Mouse (Mus musculus): Measurements from ENCODE around the gene Sbk3. TPM values are rescaled to one million over a fixed set of nuclear protein-coding genes. Genes with fewer than 3 reads are reported as not detected.

Sbk3 gene
- polyA plus RNA-seq, 1 experiment from 2014 or later: 0.33 TPM

DNA sequence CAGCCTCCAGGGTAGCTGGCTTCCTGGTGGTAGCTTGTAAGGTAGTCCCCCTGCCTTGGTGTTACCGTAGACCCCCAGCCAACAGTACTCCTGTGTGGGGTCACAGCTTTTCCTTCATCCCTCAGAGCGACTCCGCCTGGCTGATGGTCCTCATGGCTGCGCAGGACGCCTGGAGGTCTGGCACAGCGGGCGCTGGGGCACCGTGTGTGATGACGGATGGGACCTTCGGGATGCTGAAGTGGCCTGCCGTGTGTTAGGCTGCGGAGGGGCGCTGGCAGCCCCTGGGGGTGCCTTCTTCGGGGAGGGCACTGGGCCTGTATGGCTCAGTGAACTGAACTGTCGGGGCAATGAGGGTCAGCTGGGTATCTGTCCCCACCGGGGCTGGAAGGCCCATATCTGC, 44.1 kb downstream of the Sbk3 start:
- Histone ChIP-seq H3K4me1 (replicated peaks) (peaks cover 47% of the 10 kb centered on the region), H3K27ac (no peak overlapping the region), H3K9ac (no peak overlapping the region), H3K4me3 (no peak overlapping the region), H3K9me3 (replicated peaks) (no peaks in the 10 kb centered on the region), H3K36me3 (no peaks in the 10 kb centered on the region), H3K4me2 (no peak overlapping the region), H3K27me3 (no peaks in the 10 kb centered on the region)
- WGBS: 69% methylated on average over 16 of the region's 16 CpGs
- no peak for ATAC-seq (replicated peaks; ENCODE audit: insufficient number of reproducible peaks, insufficient read depth, low FRiP score, low read depth)

DNA sequence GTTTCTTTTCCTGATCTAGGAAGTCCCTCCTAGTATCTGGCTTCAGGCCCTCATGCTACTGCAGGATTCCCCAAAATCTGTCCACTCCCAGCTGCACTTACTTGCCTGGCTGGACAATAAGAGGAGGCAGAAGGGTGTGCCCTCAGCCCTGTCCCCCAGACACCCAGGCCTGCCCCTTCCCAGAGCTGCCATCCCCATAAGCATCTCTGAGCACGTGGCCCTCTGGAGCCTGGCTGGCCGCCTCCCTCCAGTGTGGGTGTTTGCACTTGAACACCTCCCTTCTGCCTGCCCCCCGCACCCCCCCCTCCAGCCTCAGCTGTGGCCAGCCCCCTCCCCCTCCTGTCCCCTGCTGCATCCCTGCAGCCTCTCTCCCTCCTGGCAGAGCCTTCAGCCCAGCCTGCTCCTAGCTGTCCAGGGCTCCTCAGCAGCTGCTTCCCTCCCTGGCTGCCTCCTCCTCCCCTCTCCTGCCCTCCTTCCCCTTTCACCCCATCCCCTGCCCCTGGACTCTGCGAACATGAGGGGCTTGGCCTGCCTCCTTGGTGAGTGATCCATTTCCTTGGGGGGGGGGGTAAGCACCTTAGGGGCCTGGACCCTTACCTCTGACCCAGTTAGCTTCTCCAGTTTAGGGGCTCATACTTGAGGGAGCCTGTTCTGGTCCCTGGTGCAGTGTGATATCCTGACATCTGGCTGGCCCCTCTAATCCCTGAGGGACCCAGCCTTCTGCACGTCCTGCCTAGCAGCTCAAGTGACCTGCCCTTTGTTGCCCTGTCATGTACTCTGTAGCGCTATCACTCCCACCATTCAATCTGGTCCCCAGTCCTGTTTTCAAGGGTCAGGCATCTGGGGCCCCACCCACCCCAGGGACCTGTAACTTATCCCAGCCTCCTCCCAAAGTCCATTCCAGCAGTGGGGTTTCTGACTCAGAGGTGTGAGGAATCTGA, 45.3 kb downstream of the Sbk3 start, which contains the start of gene Ssc5d:
Ssc5d (plus strand) TSS at position 345 of the 941 bp plus-strand sequence.
- Histone ChIP-seq H3K4me2 (no peak within 1 kb of the TSS; the same call in 1 of the 2 replicates), H3K36me3 (peaks cover 3% of the 10 kb centered on the region; the same call in 1 of the 2 replicates), H3K9ac (no peak within 1 kb of the TSS), H3K27ac (peak within 1 kb of the TSS; percentile 75), H3K4me1 (replicated peaks) (peaks cover 58% of the 10 kb centered on the region), H3K4me3 (no peak within 1 kb of the TSS), H3K9me3 (replicated peaks) (no peaks in the 10 kb centered on the region), H3K27me3 (no peaks in the 10 kb centered on the region)
- 10% methylated on average over 6 of the region's 6 CpGs for WGBS
- ATAC-seq (replicated peaks; ENCODE audit: insufficient number of reproducible peaks, insufficient read depth, low FRiP score, low read depth): peak; percentile 31

DNA sequence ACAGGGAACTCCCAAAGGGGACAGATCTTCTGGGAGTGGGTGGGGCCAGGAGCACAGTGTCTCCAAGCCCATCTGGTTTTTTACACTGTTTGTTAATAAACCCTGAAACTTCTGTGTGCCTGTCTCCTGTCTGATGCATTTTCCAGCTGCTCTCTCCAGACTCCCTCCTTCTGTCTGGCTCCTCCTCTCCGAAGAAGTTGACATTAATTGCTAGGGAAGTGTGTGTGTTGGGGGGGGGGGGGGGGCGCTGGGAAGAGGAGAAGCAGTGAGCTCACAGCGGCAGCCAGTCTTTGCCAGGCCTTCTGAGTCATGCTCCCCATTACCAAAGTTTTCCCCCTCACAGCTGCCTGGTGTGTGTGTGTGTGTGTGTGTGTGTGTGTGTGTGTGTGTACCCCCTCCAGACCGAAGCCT, 46.1 kb downstream of the Sbk3 start:
- Histone ChIP-seq H3K4me1 (replicated peaks) (peaks cover 60% of the 10 kb centered on the region), H3K27ac (peak overlapping the region; percentile 75), H3K36me3 (peaks cover 11% of the 10 kb centered on the region), H3K9me3 (replicated peaks) (no peaks in the 10 kb centered on the region), H3K9ac (no peak overlapping the region), H3K4me3 (no peak overlapping the region), H3K27me3 (no peaks in the 10 kb centered on the region), H3K4me2 (no peak overlapping the region; the same call in 1 of the 2 replicates)
- peak; percentile 32 for ATAC-seq (replicated peaks; ENCODE audit: insufficient number of reproducible peaks, insufficient read depth, low FRiP score, low read depth)
- WGBS: 9% methylated on average over 4 of the region's 4 CpGs

DNA sequence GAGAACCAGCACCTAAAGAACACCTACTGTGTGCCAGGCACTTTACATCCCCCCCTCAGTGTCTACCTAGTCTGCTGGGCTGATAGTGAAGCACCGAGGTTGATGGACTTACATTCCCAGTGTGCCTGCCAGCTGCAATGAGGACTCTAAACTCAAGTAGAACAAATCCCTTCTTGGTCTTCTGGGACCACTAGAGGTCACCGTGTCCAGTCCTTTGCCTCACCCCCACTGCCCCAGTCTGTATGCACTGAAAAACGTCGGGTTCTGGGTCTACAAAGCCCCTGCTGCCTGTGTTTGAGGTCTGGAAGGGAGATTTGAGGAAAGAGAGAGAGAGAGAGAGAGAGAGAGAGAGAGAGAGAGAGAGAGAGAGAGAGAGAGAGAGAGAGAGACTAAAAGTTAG, 46.5 kb downstream of the Sbk3 start:
- H3K9me3 ChIP-seq (replicated peaks): no peaks in the 10 kb centered on the region
- under 1% methylated on average over 4 of the region's 4 CpGs for WGBS
- no peak overlapping the region for H3K9ac ChIP-seq
- H3K27me3 ChIP-seq: no peaks in the 10 kb centered on the region
- peak overlapping the region; percentile 85 for H3K4me2 ChIP-seq
- H3K4me3 ChIP-seq: peak overlapping the region; percentile 42; the same call in 1 of the 2 replicates
- H3K27ac ChIP-seq: peak overlapping the region; percentile 75
- ATAC-seq (replicated peaks; ENCODE audit: insufficient number of reproducible peaks, insufficient read depth, low FRiP score, low read depth): no peak
- H3K36me3 ChIP-seq: peaks cover 16% of the 10 kb centered on the region
- H3K4me1 ChIP-seq (replicated peaks): peaks cover 60% of the 10 kb centered on the region

DNA sequence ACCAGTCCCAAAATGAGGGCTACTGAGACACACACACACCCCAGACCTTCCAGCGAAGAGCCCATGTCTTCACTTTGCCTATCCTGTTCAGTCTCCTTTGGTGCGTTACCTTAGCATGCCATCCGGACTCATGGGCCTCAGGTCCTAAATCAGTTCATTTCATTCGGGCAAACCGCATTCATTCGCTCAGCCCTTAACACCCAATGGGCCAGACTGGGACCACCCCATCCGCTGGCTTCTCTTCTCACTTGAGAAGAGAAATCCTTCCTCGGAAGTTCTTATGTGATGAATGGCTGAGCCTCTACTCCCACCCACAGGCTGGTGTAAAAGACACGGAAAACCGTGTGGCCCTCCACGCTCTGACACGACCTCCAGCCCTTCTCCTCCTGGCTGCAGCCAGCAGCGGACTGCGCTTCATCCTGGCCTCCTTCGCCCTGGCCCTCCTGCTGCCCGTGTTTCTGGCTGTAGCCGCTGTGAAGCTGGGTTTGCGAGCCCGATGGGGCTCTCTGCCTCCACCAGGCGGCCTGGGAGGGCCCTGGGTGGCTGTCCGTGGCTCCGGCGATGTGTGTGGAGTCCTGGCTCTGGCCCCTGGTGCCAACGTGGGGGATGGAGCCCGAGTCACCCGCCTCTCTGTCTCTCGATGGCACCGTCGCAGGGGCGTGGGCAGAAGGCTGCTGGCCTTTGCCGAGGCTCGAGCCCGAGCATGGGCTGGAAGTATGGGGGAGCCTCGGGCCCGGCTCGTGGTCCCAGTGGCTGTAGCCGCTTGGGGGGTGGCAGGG, 47.2 kb downstream of the Sbk3 start:
- H3K4me3 ChIP-seq: peak overlapping the region; percentile 42
- H3K27me3 ChIP-seq: no peaks in the 10 kb centered on the region
- H3K9me3 ChIP-seq (replicated peaks): no peaks in the 10 kb centered on the region
- peak overlapping the region; percentile 85 for H3K4me2 ChIP-seq
- peaks cover 60% of the 10 kb centered on the region for H3K4me1 ChIP-seq (replicated peaks)
- H3K27ac ChIP-seq: peak overlapping the region; percentile 75
- ATAC-seq (replicated peaks; ENCODE audit: insufficient number of reproducible peaks, insufficient read depth, low FRiP score, low read depth): no peak
- peaks cover 22% of the 10 kb centered on the region for H3K36me3 ChIP-seq
- WGBS: 4% methylated on average over 37 of the region's 37 CpGs
- peak overlapping the region; percentile 8 for H3K9ac ChIP-seq

DNA sequence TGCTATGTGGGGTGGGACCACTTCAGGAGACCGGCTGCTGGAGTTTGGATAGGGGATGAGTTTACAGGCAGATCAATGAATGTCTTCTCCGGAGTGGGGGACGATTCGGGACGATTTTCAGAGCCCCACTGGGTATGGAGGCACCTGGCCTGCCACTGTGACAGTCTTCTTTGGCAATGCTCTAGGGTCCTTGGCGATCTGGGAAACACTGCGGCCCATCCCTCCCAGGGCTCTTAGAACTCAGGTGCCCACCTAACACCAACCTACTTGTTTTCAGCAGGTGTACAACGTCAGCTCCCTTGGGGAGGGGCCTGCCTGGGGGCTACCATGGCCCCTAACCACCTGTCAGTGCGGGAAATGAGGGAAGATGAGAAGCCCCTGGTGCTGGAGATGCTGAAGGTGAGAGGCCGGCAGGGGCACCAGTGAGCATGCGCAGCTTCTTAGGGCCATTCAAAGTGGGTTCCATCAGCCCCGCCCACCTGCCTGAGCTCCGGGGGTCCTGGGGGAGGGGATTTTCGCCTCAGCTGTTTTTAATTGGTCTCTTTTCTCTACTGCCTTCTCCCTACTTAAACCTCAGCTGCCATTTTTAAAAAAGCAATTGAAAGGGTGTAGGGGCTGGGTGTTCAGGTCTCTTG, 47.9 kb downstream of the Sbk3 start:
- peak overlapping the region; percentile 85 for H3K4me2 ChIP-seq
- H3K27ac ChIP-seq: peak overlapping the region; percentile 75
- no peak for ATAC-seq (replicated peaks; ENCODE audit: insufficient number of reproducible peaks, insufficient read depth, low FRiP score, low read depth)
- H3K4me1 ChIP-seq (replicated peaks): peaks cover 60% of the 10 kb centered on the region
- peak overlapping the region; percentile 42 for H3K4me3 ChIP-seq
- peak overlapping the region; percentile 52 for H3K9ac ChIP-seq
- H3K36me3 ChIP-seq: peaks cover 27% of the 10 kb centered on the region
- H3K27me3 ChIP-seq: no peaks in the 10 kb centered on the region
- no peaks in the 10 kb centered on the region for H3K9me3 ChIP-seq (replicated peaks)
- WGBS: 2% methylated on average over 14 of the region's 14 CpGs

DNA sequence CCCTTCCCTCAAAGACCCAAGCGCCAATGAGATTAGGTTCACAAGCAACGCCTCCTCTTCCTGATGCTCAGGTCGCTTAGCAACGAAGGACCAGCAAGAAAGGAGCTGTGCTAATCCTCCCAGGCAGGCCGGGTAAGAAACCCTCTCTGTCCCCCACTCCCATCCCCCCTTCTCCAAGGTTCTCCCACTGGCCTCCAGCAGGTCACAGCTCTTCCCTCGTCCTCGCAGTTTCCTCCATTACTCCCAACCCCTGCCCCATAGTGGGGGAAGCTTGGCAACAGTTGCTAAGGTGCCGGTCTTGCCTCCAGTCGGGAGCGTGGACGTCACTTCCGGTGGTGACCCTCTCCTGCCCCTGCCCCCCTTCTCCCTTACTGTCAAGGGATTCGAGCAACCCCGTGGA, 48.5 kb downstream of the Sbk3 start:
- WGBS: 1% methylated on average over 14 of the region's 14 CpGs
- peaks cover 60% of the 10 kb centered on the region for H3K4me1 ChIP-seq (replicated peaks)
- peaks cover 31% of the 10 kb centered on the region for H3K36me3 ChIP-seq
- peak overlapping the region; percentile 85 for H3K4me2 ChIP-seq
- peak; percentile 20; the same call in 1 of the 2 replicates for ATAC-seq (replicated peaks; ENCODE audit: insufficient number of reproducible peaks, insufficient read depth, low FRiP score, low read depth)
- H3K27ac ChIP-seq: peak overlapping the region; percentile 56
- H3K9me3 ChIP-seq (replicated peaks): no peaks in the 10 kb centered on the region
- H3K4me3 ChIP-seq: peak overlapping the region; percentile 42
- no peaks in the 10 kb centered on the region for H3K27me3 ChIP-seq
- H3K9ac ChIP-seq: peak overlapping the region; percentile 52

DNA sequence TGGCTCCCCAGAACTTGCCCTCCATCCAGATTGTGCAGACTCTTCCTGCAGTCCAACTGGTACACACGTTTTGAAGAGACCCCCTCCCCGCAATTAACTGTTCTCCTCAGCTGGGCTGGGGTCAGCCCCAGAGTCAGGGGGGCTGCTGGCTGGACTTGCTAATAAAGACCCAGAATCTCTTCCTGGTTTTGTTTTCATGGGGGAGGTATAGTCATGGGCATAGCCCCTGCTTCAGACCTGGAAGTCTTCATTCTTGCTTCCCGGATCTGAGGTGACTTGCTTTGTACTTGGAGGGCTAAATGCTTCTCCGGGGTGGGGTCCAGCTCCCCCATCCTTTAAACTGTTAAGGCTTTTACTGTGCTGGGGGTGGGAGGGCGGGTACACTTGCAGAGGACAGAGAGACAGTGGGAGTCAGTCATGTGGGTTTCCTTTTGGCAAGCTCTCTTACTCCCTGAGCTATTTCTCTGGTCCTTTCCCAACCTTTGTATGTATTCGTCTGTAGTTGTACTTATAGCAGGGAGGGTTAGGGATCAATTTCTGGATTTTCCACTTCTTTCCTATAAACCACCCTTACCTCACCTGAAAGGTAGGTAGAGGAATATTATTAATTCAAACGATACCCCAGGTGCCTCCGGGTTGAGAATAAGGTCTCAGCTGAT, 49.0 kb downstream of the Sbk3 start, which contains the start of gene Nat14:
Nat14 (plus strand) TSS at position 205 of the 659 bp plus-strand sequence.
- H3K27ac ChIP-seq: peak within 1 kb of the TSS; percentile 80
- WGBS: 25% methylated on average over 8 of the region's 8 CpGs
- peaks cover 61% of the 10 kb centered on the region for H3K4me1 ChIP-seq (replicated peaks)
- H3K36me3 ChIP-seq: peaks cover 36% of the 10 kb centered on the region
- H3K4me3 ChIP-seq: peak within 1 kb of the TSS; percentile 42
- H3K9me3 ChIP-seq (replicated peaks): no peaks in the 10 kb centered on the region
- H3K27me3 ChIP-seq: no peaks in the 10 kb centered on the region
- H3K4me2 ChIP-seq: peak within 1 kb of the TSS; percentile 85
- H3K9ac ChIP-seq: peak within 1 kb of the TSS; percentile 52
- no peak for ATAC-seq (replicated peaks; ENCODE audit: insufficient number of reproducible peaks, insufficient read depth, low FRiP score, low read depth)

DNA sequence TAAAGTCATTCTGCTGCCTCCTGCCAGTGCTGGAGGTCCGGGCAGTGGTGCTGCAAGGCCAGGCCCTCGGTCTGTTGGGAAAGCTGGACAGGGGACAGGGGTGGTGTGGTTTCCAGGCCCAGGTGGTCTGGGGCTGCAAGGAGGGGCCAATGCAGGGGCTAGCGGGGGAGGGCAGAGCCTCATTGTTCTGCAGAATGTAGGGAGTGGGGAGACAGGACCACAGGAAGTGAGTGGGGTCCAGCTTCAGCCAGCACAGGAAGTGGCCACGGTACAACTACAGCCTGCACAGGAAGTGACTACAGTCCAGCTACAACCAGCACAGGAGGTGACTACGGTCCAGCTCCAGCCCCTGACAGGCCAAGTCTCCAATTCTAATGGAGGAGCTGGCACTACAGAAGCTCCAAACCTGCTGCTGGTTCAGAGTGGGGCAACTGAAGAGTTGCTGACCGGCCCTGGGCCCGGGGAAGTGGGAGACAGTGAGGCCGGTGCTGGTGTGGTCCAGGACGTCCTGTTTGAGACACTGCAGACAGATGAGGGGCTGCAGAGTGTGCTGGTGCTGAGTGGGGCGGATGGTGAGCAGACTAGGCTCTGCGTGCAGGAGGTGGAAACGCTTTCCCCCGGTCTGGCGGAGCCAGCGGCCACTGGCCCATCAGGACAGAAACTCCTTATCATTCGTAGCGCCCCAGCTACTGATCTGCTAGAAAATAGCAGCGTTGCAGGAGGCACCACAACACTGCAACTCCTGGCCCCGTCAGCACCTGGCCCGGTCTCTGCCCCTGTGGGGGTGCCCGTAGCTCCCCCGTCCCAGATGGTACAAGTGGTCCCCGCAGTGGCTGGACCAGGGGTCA, 49.8 kb downstream of the Sbk3 start:
- H3K9ac ChIP-seq: peak overlapping the region; percentile 28
- peak overlapping the region; percentile 80 for H3K27ac ChIP-seq
- H3K27me3 ChIP-seq: no peaks in the 10 kb centered on the region
- peak overlapping the region; percentile 36; the same call in 1 of the 2 replicates for H3K4me2 ChIP-seq
- WGBS: 37% methylated on average over 23 of the region's 23 CpGs
- H3K4me3 ChIP-seq: no peak overlapping the region
- peaks cover 36% of the 10 kb centered on the region for H3K36me3 ChIP-seq
- H3K9me3 ChIP-seq (replicated peaks): no peaks in the 10 kb centered on the region
- no peak for ATAC-seq (replicated peaks; ENCODE audit: insufficient number of reproducible peaks, insufficient read depth, low FRiP score, low read depth)
- H3K4me1 ChIP-seq (replicated peaks): peaks cover 65% of the 10 kb centered on the region

DNA sequence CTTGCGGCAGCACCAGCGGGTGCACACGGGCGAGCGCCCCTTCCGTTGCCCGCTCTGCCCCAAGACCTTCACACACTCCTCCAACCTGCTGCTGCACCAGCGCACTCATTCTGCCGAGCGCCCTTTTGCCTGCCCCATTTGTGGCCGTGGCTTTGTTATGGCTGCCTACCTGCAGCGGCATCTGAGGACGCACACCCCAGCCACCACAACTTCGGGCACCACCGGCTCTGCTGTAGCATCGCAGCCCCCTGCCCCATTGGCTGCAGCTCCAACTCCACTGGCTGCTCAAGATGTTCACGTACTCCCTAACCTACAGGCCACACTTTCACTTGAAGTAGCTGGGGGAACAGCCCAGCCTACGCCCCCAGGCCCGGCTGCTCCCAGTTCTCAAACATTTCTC, 50.5 kb downstream of the Sbk3 start:
- peaks cover 60% of the 10 kb centered on the region for H3K4me1 ChIP-seq (replicated peaks)
- H3K9me3 ChIP-seq (replicated peaks): no peaks in the 10 kb centered on the region
- no peak overlapping the region for H3K4me2 ChIP-seq
- ATAC-seq (replicated peaks; ENCODE audit: insufficient number of reproducible peaks, insufficient read depth, low FRiP score, low read depth): no peak
- no peak overlapping the region for H3K9ac ChIP-seq
- 91% methylated on average over 19 of the region's 19 CpGs for WGBS
- no peak overlapping the region for H3K4me3 ChIP-seq
- peaks cover 36% of the 10 kb centered on the region for H3K36me3 ChIP-seq
- peak overlapping the region; percentile 80 for H3K27ac ChIP-seq
- no peaks in the 10 kb centered on the region for H3K27me3 ChIP-seq
